Mouse (Mus musculus) lung, postnatal 0 days (tissue): ENCODE data around the gene Trip10. TPM values are rescaled to one million over a fixed set of nuclear protein-coding genes. Genes with fewer than 3 reads are reported as not detected.

ENCODE experiments used
- ATAC-seq: fragments of 200-750 bp; cut with Nextera tagmentation; 2 replicates; pipeline ENCODE4 v1.8.0; 2017; ENCODE audit warnings: moderate library complexity
- DNase-seq: peaks from one replicate; pipeline ENCODE4 v3.0.0-alpha.2; 2016; ENCODE audit warnings: low spot score
- H3K27ac ChIP-seq: fragments of 300-500 bp; sonication (generic); 2 replicates; pipeline ENCODE4 v1.5.1; 2014; ENCODE audit warnings: antibody characterized with exemption, mild to moderate bottlenecking, low read length, mixed read lengths
- H3K27me3 ChIP-seq: fragments of 300-500 bp; sonication (generic); replicated peaks from 2 replicates; pipeline ENCODE4 v1.6.1; 2014; ENCODE audit warnings: low read length, mixed read lengths; ENCODE audit not compliant: insufficient read depth
- H3K36me3 ChIP-seq: fragments of 300-500 bp; sonication (generic); 2 replicates; pipeline ENCODE4 v1.6.1; 2014; ENCODE audit warnings: low read length, mixed read lengths; ENCODE audit not compliant: insufficient read depth
- H3K4me1 ChIP-seq: fragments of 300-500 bp; sonication (generic); 2 replicates; pipeline ENCODE4 v1.6.1; 2014; ENCODE audit warnings: antibody characterized with exemption, low read depth, low read length, mixed read lengths; ENCODE audit not compliant: insufficient read depth
- H3K4me2 ChIP-seq: fragments of 300-500 bp; sonication (generic); replicated peaks from 2 replicates; pipeline ENCODE4 v1.6.1; 2014; ENCODE audit warnings: low read depth, mild to moderate bottlenecking, low read length, moderate library complexity, mixed read lengths
- H3K4me3 ChIP-seq: fragments of 300-500 bp; sonication (generic); 2 replicates; pipeline ENCODE4 v1.5.1; 2014; ENCODE audit warnings: low read depth, low read length
- H3K9ac ChIP-seq: fragments of 300-500 bp; sonication (generic); replicated peaks from 2 replicates; pipeline ENCODE4 v1.6.1; 2014; ENCODE audit warnings: low read depth, mild to moderate bottlenecking
- H3K9me3 ChIP-seq: fragments of 300-500 bp; sonication (generic); 2 replicates; pipeline ENCODE4 v1.6.1; 2016; ENCODE audit warnings: low read length, mixed read lengths
- CTCF ChIP-seq: IDR thresholded peaks from 2 replicates; pipeline ENCODE4 v1.5.1; 2016; ENCODE audit warnings: antibody characterized with exemption, mild to moderate bottlenecking
- EP300 ChIP-seq: IDR thresholded peaks from 2 replicates; pipeline ENCODE4 v1.6.1; 2016; ENCODE audit warnings: antibody characterized with exemption, mild to moderate bottlenecking, control low read depth
- WGBS: fragments of 180-500 bp; shearing (Covaris S2); extraction: QIAGEN DNeasy Blood & Tissue Kit; methylation state at CpG from one replicate; pipeline ENCODE4 v1.1.7; 2014; 5-methylcytosine and 5-hydroxymethylcytosine counted together
- polyA plus RNA-seq: library from polyadenylated mRNA; unstranded; fragments of >200 nt; fragmentation: Nextera tagmentation; extraction: Ambion mirVana; gene quantifications from 2 replicates; pipeline ENCODE4 v1.2.1, GENCODE M21; 2015

Trip10 gene
- polyA plus RNA-seq, 1 experiment from 2014 or later = 46.4 TPM

DNA sequence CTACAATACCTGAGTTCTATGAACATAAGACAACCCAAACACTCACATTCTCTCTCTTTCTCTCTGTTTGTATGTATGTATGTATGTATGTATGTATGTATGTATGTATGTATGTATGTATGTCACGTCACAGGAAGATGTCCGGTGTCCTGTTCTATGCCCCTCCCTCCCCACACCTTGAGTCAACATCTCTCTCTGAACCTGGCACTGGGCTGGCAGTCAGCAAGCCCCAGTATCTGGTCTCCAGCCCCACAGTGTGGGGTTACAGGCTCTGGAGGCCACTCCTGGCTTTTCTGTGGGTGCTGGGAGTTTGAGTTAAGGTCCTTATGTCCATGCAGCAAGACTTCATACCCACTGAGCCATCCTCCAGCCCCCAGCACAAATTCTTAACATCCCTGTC, 21.8 kb upstream of the Trip10 start:
- Histone ChIP-seq H3K36me3 (no peaks in the 10 kb centered on the region), H3K27me3 (no peaks in the 10 kb centered on the region), H3K9ac (no peak overlapping the region), H3K9me3 (no peaks in the 10 kb centered on the region), H3K27ac (no peak overlapping the region; the same call in 1 of the 2 replicates), H3K4me1 (0 out of 2 replicates have a peak, but pooled peaks cover 10% of the 10 kb centered on the region), H3K4me2 (peak overlapping the region; percentile 30; the same call in 1 of the 2 replicates), H3K4me3 (no peak overlapping the region)
- no peak for ATAC-seq
- TF ChIP-seq CTCF (no peak), EP300 (no peak)
- WGBS = 72% methylated on average over 2 of the region's 2 CpGs
- DNase-seq = no peak

DNA sequence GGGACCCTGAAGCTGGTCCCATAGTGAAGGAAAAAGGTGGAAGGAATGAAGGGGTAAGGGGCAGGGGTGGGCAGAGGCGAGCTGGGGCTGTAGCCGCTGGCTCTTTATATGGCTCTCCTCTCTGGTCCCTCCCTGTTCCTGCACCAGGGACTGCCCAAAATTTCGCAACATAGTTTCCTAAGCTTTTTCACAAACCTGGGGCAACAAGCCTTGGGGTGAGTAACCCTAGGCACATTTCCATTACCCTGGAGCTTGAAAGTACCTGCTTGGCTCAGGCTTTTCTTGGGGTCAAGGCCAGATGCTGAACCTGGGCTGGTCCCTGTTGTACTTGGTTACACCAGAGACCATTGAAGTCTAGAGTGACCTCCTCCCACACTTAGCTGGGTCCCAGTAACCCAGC, 21.2 kb upstream of the Trip10 start, which contains the start of gene C3:
C3 (minus strand) TSS at position 123 of the 400 bp plus-strand sequence.
- Histone ChIP-seq H3K4me2 (peak within 1 kb of the TSS; percentile 30; the same call in 1 of the 2 replicates), H3K9me3 (no peaks in the 10 kb centered on the region), H3K9ac (no peak within 1 kb of the TSS), H3K36me3 (no peaks in the 10 kb centered on the region), H3K27me3 (no peaks in the 10 kb centered on the region), H3K4me1 (0 out of 2 replicates have a peak, but pooled peaks cover 10% of the 10 kb centered on the region), H3K4me3 (no peak within 1 kb of the TSS), H3K27ac (no peak within 1 kb of the TSS; the same call in 1 of the 2 replicates)
- ATAC-seq (peak; percentile 66), DNase-seq (peak; percentile 84)
- 62% methylated on average over 3 of the region's 3 CpGs for WGBS
- no peak for TF ChIP-seq EP300
- no peak for TF ChIP-seq CTCF

DNA sequence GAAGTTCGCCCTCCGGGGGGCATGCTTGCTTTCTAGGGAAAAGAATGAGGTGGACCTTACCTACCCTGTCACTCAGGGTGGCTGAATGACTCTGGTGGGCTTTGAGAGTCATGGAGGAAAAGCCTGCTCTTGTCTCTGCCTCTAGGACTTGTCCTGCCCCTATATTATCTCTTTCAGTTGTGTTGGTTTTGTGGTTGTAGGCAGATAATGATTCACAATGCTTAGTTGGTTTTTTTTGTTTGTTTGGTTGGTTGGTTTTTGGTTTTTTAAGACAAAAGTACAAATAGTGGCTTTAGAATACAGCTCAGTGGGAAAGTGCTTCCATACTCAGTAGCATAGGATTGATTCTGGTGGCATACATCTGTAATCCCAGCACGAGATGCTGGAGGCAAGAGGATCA, 20.4 kb upstream of the Trip10 start:
- no peak overlapping the region for H3K9ac ChIP-seq
- no peaks in the 10 kb centered on the region for H3K36me3 ChIP-seq
- H3K27ac ChIP-seq = no peak overlapping the region
- H3K4me1 ChIP-seq = 0 out of 2 replicates have a peak, but pooled peaks cover 10% of the 10 kb centered on the region
- ATAC-seq (no peak), DNase-seq (no peak)
- no peak overlapping the region for H3K4me2 ChIP-seq
- no peak for TF ChIP-seq EP300
- no peak for TF ChIP-seq CTCF
- no peaks in the 10 kb centered on the region for H3K9me3 ChIP-seq
- no peaks in the 10 kb centered on the region for H3K27me3 ChIP-seq
- no peak overlapping the region for H3K4me3 ChIP-seq
- 77% methylated on average over 3 of the region's 3 CpGs for WGBS

DNA sequence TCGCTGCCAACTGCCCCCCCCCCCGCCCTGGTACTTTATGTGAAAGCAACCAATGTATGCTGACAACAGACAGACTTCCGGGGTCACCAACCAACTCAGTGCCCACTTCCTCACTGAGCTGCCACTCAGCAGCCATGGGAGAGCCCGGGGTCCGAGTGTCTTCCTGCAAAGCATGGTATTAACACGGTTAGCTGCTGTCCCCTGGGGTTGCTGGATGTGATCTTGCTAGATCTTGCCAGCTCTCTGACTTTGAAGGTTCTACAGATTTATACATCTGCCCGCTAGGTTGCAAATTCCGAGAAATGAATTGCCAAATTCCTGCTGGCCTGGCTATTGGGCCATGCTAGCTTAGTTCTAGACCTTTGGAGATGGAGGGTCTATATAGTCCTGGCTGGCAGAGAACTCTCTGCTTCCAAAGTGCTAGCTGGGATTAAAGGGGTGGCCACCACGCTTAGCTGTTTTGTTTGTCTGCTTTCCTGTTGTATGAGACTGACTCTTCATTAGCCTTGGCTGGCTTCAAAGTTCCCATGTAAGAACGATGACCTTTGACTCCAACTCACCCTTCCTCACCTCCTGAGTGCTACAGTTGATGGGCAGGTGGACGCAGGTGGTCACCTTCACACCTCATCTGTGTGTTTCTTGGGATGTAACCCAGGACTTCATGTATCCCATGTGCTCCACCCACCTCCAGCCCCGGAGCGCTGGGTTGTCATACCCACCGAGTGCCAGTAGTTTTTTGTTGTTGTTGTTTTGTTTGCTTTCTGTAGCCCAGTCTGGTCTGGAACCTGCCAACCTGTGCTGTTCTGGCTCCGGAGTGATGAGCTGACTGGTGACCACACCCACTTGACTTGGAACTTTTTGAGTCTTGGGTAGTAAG, 19.2 kb upstream of the Trip10 start:
- Histone ChIP-seq H3K27me3 (no peaks in the 10 kb centered on the region), H3K4me3 (no peak overlapping the region), H3K4me1 (0 out of 2 replicates have a peak, but pooled peaks cover 10% of the 10 kb centered on the region), H3K9me3 (no peaks in the 10 kb centered on the region), H3K4me2 (no peak overlapping the region), H3K36me3 (no peaks in the 10 kb centered on the region), H3K9ac (no peak overlapping the region), H3K27ac (peak overlapping the region; percentile 32; the same call in 1 of the 2 replicates)
- ATAC-seq (no peak), DNase-seq (no peak)
- 71% methylated on average over 15 of the region's 15 CpGs for WGBS
- TF ChIP-seq CTCF = no peak
- no peak for TF ChIP-seq EP300

DNA sequence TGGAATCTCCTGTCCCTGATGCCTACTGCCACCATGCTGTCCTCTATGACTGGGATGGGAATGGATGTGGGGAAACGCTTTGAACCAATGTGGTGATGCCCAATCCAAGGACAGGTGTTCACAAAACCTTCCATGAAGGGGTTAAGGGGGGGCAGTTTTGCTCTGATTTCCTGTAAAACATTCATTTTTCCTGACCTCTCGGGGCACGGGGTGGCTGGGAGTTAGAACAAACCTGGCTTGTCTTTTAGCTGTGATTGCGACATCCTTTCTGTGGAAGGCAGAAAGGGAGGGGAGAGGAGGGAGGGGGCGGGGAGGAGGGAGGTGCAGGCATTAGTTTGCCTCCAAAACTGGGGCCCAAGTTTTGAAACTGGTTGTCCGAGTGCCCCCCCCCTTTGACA, 18.5 kb upstream of the Trip10 start:
- no peaks in the 10 kb centered on the region for H3K27me3 ChIP-seq
- no peak overlapping the region for H3K9ac ChIP-seq
- WGBS = 18% methylated on average over 6 of the region's 6 CpGs
- H3K27ac ChIP-seq = peak overlapping the region; percentile 32; the same call in 1 of the 2 replicates
- DNase-seq (peak; percentile 81), ATAC-seq (peak; percentile 44)
- H3K4me2 ChIP-seq = no peak overlapping the region
- TF ChIP-seq EP300 = no peak
- no peak for TF ChIP-seq CTCF
- H3K4me3 ChIP-seq = no peak overlapping the region
- 0 out of 2 replicates have a peak, but pooled peaks cover 10% of the 10 kb centered on the region for H3K4me1 ChIP-seq
- H3K36me3 ChIP-seq = peaks cover 1% of the 10 kb centered on the region; the same call in 1 of the 2 replicates
- no peaks in the 10 kb centered on the region for H3K9me3 ChIP-seq

DNA sequence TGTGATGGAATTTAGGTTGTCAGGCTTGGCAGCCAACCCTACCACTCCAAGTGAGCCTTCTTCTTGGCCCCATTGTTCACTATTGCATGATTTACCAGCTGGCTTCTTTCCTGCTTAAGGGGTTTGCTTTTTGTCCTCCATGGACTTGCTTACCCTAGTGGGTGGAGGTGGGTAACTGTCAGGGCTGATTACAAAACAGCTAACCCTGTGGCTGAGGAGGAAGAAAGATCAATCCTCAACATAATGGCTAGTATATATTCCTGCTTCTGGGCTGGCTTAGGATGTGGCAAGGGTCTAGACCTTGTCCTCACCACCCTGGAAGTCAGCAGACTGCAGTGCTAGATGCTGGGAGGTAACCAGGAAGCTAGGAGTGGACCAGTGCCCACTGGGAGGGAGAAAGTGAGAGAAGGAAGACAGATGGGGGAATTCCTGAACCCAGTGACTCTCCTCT, 17.9 kb upstream of the Trip10 start:
- H3K9me3 ChIP-seq = no peaks in the 10 kb centered on the region
- 0 out of 2 replicates have a peak, but pooled peaks cover 10% of the 10 kb centered on the region for H3K4me1 ChIP-seq
- no peak overlapping the region for H3K9ac ChIP-seq
- H3K4me3 ChIP-seq = no peak overlapping the region
- ATAC-seq (peak; percentile 36), DNase-seq (peak; percentile 61)
- peaks cover 5% of the 10 kb centered on the region; the same call in 1 of the 2 replicates for H3K36me3 ChIP-seq
- peak overlapping the region; percentile 38; the same call in 1 of the 2 replicates for H3K27ac ChIP-seq
- H3K4me2 ChIP-seq = no peak overlapping the region
- TF ChIP-seq CTCF = no peak
- TF ChIP-seq EP300 = no peak
- H3K27me3 ChIP-seq = no peaks in the 10 kb centered on the region
